Mouse (Mus musculus) embryonic stem cell, embryonic (primary cell): Measurements from ENCODE around the gene Ncdn.

ENCODE experiments used
- CTCF ChIA-PET, 4 experiments: fragments of 300-600 bp in 2 of 4; fragments of 350-600 bp in 2 of 4; sonication (Branson Sonifier 250); formaldehyde crosslinking; loops; one replicate each; lab custom pipeline; 2022; ENCODE audit warnings: inconsistent platforms in 2 of 4; lab: Charles Lee
- POLR2A ChIA-PET, 4 experiments: fragments of 300-600 bp in 2 of 4; fragments of 350-600 bp in 2 of 4; sonication (Branson Sonifier 250); formaldehyde crosslinking; loops; one replicate each; lab custom pipeline; 2022; ENCODE audit warnings: antibody characterized with exemption in 4 of 4, inconsistent platforms in 1 of 4; lab: Charles Lee

Gene Ncdn

DNA sequence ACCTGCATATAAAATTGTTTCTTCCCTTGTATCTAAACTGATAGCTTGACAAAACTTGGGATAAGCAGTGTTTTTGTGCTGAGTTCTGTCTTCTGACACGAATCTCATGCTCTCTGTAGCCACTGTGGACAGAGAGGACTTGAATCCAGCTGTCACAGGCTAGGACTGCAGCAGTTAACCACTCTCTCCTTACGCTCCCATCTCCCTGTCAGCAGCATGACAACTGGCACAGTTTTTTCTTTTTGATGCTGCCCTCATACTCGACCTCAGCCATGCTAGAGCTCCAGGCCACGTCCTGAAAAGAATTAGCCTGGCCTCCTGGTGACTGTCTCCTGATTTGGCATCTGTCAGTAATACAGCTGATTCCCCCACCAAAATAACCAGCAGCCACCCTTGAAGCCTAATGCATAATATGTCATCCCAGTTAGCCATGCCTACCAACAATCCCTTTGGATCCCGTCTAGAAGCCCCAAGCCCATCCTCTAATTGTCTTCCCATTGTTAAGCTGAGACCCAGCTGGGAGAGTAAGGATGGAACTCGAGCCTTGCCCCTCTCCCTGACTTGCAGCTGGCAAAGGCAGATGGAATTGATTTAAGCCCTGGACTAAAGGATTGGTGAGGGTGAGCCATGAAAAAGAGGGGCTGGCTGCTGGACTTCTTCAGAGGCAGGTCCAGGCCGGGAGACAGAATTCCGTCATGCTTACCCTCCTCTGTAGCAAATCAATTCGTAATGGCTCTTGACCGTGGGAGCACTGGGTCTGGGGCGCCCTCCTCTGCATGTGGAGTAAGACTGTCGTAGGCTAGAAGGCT, 46.4 kb downstream of the Ncdn start:
- CTCF ChIA-PET = interaction anchor here in 3 of 4 experiments (0.6 to 1.0 kb wide), 4 partner anchors 33 to 277 kb away, joined by 3 to 5 read pairs (median 3); no protein-coding TSS in a partner anchor
- POLR2A ChIA-PET = interaction anchor here in 3 of 4 experiments (0.9 to 2.8 kb wide), 7 partner anchors 11 to 29 kb away, joined by 3 to 11 read pairs (median 5); partner anchors contain the start of gene Psmb2 (in 2 of the 3)

DNA sequence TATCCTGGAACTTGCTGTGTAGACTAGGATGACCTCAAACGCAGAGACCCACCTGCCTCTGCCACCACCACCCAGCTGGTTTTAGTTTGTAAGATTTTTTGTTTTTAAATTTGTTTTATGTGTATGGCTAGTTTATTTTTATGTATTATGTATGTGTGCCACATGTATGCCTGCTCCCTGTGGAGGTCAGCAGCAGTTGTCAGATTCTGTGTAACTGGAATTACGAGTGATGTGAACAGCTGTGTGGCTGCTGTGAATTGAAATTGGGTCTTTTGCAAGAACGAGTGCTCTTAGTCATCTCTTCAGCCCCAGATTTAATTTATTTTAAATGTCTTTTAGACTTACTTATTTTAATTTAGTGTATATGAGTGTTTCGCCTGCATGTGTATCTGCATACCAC, 56.3 kb downstream of the Ncdn start:
- CTCF ChIA-PET = no interaction called here
- POLR2A ChIA-PET = no interaction called here
